Mouse (Mus musculus) lung, postnatal 0 days (tissue): ENCODE data around the gene Chchd1.

ENCODE experiments used
- CTCF ChIP-seq: IDR thresholded peaks from 2 replicates; pipeline ENCODE4 v1.5.1; 2016; ENCODE audit warnings: antibody characterized with exemption, mild to moderate bottlenecking
- EP300 ChIP-seq: IDR thresholded peaks from 2 replicates; pipeline ENCODE4 v1.6.1; 2016; ENCODE audit warnings: antibody characterized with exemption, mild to moderate bottlenecking, control low read depth

GRCm38 (mm10) chr14:20735892-20736390 is 33.1 kb downstream of the Chchd1 start:
- TF ChIP-seq EP300 (no peak), CTCF (no peak)
